Mouse (Mus musculus) E14TG2a.4 (cell line): Measurements from ENCODE around the gene Gad2.

ENCODE experiments used
- CTCF ChIP-seq: conservative IDR thresholded peaks from 2 replicates; pipeline ENCODE4 v1.5.1; 2014; ENCODE audit warnings: low read length
- NANOG ChIP-seq: IDR thresholded peaks from 2 replicates; pipeline ENCODE4 v1.6.1; 2014; ENCODE audit warnings: borderline replicate concordance, low read length, mixed read lengths
- POU5F1 ChIP-seq: IDR thresholded peaks from 2 replicates; pipeline ENCODE4 v1.6.1; 2014; ENCODE audit warnings: low read length, borderline replicate concordance

GRCm38 (mm10) chr2:22621828-22622731 lies at the start of gene Gad2:
- no peak for TF ChIP-seq CTCF
- TF ChIP-seq POU5F1 = no peak
- no peak for TF ChIP-seq NANOG
